Mouse (Mus musculus) midbrain, postnatal 0 days (tissue): ENCODE results near the gene Sf3b1. TPM values are rescaled to one million over a fixed set of nuclear protein-coding genes. Genes with fewer than 3 reads are reported as not detected.
"Not testable (repeated sequence)": the region's sequence is repeated elsewhere in the genome, so short reads cannot be mapped to it uniquely, and the experiment has no call there.

ENCODE experiments used
- ATAC-seq: fragments of 200-750 bp; cut with Nextera tagmentation; 2 replicates; pipeline ENCODE4 v1.8.0; 2017; ENCODE audit warnings: moderate number of reproducible peaks, mild to moderate bottlenecking, moderate TSS enrichment, moderate library complexity; ENCODE audit not compliant: low FRiP score
- DNase-seq: peaks from one replicate; pipeline ENCODE4 v3.0.0-alpha.2; 2015; ENCODE audit warnings: low spot score
- H3K27ac ChIP-seq: fragments of 300-500 bp; sonication (generic); 2 replicates; pipeline ENCODE4 v1.5.1; 2014; ENCODE audit warnings: low read depth, mild to moderate bottlenecking, low read length, mixed read lengths
- H3K27me3 ChIP-seq: fragments of 300-500 bp; sonication (generic); 2 replicates; pipeline ENCODE4 v1.6.1; 2014; ENCODE audit warnings: low read length, control low read depth, mixed read lengths; ENCODE audit not compliant: insufficient read depth
- H3K36me3 ChIP-seq: fragments of 300-500 bp; sonication (generic); 2 replicates; pipeline ENCODE4 v1.6.1; 2014; ENCODE audit warnings: low read length, control low read depth, mixed read lengths; ENCODE audit not compliant: insufficient read depth
- H3K4me1 ChIP-seq: fragments of 300-500 bp; sonication (generic); 2 replicates; pipeline ENCODE4 v1.6.1; 2014; ENCODE audit warnings: mild to moderate bottlenecking, control low read depth, antibody characterized with exemption, low read length, mixed read lengths; ENCODE audit not compliant: insufficient read depth
- H3K4me2 ChIP-seq: fragments of 300-500 bp; sonication (generic); 2 replicates; pipeline ENCODE4 v1.6.1; 2014; ENCODE audit warnings: low read depth, mild to moderate bottlenecking, low read length, mixed read lengths; ENCODE audit not compliant: poor library complexity, severe bottlenecking
- H3K4me3 ChIP-seq: fragments of 300-500 bp; sonication (generic); 2 replicates; pipeline ENCODE4 v1.5.1; 2014; ENCODE audit warnings: low read depth, mild to moderate bottlenecking, low read length, moderate library complexity
- H3K9ac ChIP-seq: fragments of 300-500 bp; sonication (generic); replicated peaks from 2 replicates; pipeline ENCODE4 v1.6.1; 2014; ENCODE audit warnings: mild to moderate bottlenecking, low read length, moderate library complexity, mixed read lengths; ENCODE audit not compliant: poor library complexity, severe bottlenecking
- H3K9me3 ChIP-seq: fragments of 300-500 bp; sonication (generic); 2 replicates; pipeline ENCODE4 v1.6.1; 2016; ENCODE audit warnings: low read length, control low read depth
- CTCF ChIP-seq: IDR thresholded peaks from 2 replicates; pipeline ENCODE4 v1.5.1; 2016; ENCODE audit warnings: antibody characterized with exemption, mild to moderate bottlenecking
- WGBS: fragments of 180-500 bp; shearing (Covaris S2); extraction: QIAGEN DNeasy Blood & Tissue Kit; methylation state at CpG from one replicate; pipeline ENCODE4 v1.1.7; 2014; 5-methylcytosine and 5-hydroxymethylcytosine counted together
- polyA plus RNA-seq: library from polyadenylated mRNA; unstranded; fragments of >200 nt; fragmentation: Nextera tagmentation; extraction: Ambion mirVana; gene quantifications from 2 replicates; pipeline ENCODE4 v1.2.1, GENCODE M21; 2015
- total RNA-seq: library from RNA; depleted of rRNA; stranded (reverse); fragments of >200 nt; gene quantifications from 2 replicates; pipeline ENCODE4 v1.2.3, GENCODE M21; 2014

The Sf3b1 gene
- total and polyA plus RNA-seq, 2 experiments from 2014 or later = 171 to 282 TPM

GRCm38 (mm10) chr1:55025656-55026430, 1.4 kb downstream of the Sf3b1 start:
- no peak for TF ChIP-seq CTCF
- peak overlapping the region; percentile 73 for H3K4me2 ChIP-seq
- H3K9ac ChIP-seq = peak overlapping the region; percentile 94; the same call in 1 of the 2 replicates
- no peaks in the 10 kb centered on the region for H3K27me3 ChIP-seq
- peak overlapping the region; percentile 90 for H3K4me3 ChIP-seq
- ATAC-seq (no peak), DNase-seq (peak; percentile 3)
- H3K27ac ChIP-seq = no peak overlapping the region
- WGBS = 16% methylated on average over 10 of the region's 10 CpGs
- H3K36me3 ChIP-seq = no peaks in the 10 kb centered on the region
- H3K4me1 ChIP-seq = peaks cover 6% of the 10 kb centered on the region; the same call in 1 of the 2 replicates
- H3K9me3 ChIP-seq = no peaks in the 10 kb centered on the region

- peaks cover 6% of the 10 kb centered on the region; the same call in 1 of the 2 replicates for H3K4me1 ChIP-seq
- no peak for DNase-seq
- no peak overlapping the region for H3K9ac ChIP-seq
- no peak for TF ChIP-seq CTCF
- H3K27ac ChIP-seq = no peak overlapping the region
- no peak overlapping the region for H3K4me2 ChIP-seq
- H3K9me3 ChIP-seq = no peaks in the 10 kb centered on the region
- H3K4me3 ChIP-seq = no peak overlapping the region
- ATAC-seq = no peak
- peaks cover 5% of the 10 kb centered on the region; the same call in 1 of the 2 replicates for H3K36me3 ChIP-seq
- no peaks in the 10 kb centered on the region for H3K27me3 ChIP-seq
Measured at GRCm38 (mm10) chr1:55021907-55022306, 5.4 kb downstream of the Sf3b1 start.

- Histone ChIP-seq H3K4me2 (no peak overlapping the region), H3K4me3 (no peak overlapping the region), H3K27ac (no peak overlapping the region), H3K36me3 (peaks cover 33% of the 10 kb centered on the region), H3K9ac (no peak overlapping the region), H3K27me3 (no peaks in the 10 kb centered on the region), H3K4me1 (no peaks in the 10 kb centered on the region), H3K9me3 (no peaks in the 10 kb centered on the region)
- whole genome bisulfite sequencing = 40% methylated on average over 3 of the region's 3 CpGs
- DNase-seq (no peak), ATAC-seq (no peak)
- peak; percentile 52 for TF ChIP-seq CTCF
Measured at GRCm38 (mm10) chr1:55012513-55012912, 14.8 kb downstream of the Sf3b1 start.

GRCm38 (mm10) chr1:55008313-55008712, 19.0 kb downstream of the Sf3b1 start:
- 90% methylated on average over 2 of the region's 2 CpGs for WGBS

DNA sequence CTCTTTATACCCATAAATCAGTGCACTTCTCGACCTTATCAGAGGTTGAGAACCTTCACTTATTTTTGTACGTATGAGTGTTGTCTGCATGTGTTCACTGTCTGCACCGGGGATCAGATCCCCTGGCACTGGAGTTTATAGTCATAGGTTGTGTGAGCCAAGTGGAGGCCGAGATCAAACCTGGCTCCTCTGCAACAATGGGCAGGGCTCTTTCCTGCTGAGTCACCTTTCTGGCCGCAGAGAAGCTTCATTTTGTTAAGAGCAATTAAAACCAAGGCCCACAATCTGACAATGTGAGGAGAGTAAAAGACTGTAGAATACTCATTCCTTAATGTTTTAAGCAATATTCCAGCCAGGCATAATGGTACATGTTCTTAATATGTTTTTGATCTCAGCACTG, 33.7 kb downstream of the Sf3b1 start:
- Histone ChIP-seq H3K4me2 (no peak overlapping the region), H3K9ac (no peak overlapping the region), H3K4me1 (no peaks in the 10 kb centered on the region), H3K27ac (no peak overlapping the region), H3K4me3 (no peak overlapping the region), H3K9me3 (no peaks in the 10 kb centered on the region), H3K36me3 (peaks cover 34% of the 10 kb centered on the region), H3K27me3 (no peaks in the 10 kb centered on the region)
- TF ChIP-seq CTCF = no peak
- ATAC-seq (no peak), DNase-seq (no peak)
- 90% methylated on average over 5 of the region's 5 CpGs for WGBS

More at GRCm38 (mm10) chr1:55008313-55008712, 19.0 kb downstream of the Sf3b1 start:
- H3K4me1 ChIP-seq, H3K27ac ChIP-seq, DNase-seq, H3K4me2 ChIP-seq, H3K9ac ChIP-seq, ATAC-seq, H3K27me3 ChIP-seq, H3K9me3 ChIP-seq, H3K4me3 ChIP-seq: not testable (repeated sequence)
- peak; percentile 26 for TF ChIP-seq CTCF
- peaks cover 46% of the 10 kb centered on the region for H3K36me3 ChIP-seq

DNA sequence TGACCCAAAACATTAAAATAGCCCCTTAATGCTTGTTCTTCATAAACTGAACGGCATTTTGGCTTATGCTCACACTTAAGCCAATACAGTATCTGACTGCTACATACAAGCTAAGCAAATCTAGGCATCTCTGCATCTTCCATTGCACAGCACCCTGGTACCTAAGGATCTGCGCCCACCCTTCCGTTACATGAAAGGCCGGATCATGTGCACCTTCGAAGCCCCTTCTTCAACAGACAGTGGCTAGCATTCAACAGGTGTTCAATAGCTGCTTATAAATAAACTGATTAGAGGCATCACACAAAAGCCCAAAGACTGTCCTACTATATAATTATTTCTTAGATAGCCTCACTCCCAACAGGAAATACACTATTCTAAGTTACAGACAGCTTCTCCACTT, 41.0 kb downstream of the Sf3b1 start:
- Histone ChIP-seq H3K4me3 (no peak overlapping the region), H3K27me3 (no peaks in the 10 kb centered on the region), H3K27ac (no peak overlapping the region), H3K9ac (no peak overlapping the region), H3K36me3 (peaks cover 17% of the 10 kb centered on the region), H3K4me1 (no peaks in the 10 kb centered on the region), H3K4me2 (no peak overlapping the region), H3K9me3 (no peaks in the 10 kb centered on the region)
- 96% methylated on average over 5 of the region's 5 CpGs for WGBS
- DNase-seq = no peak
- no peak for TF ChIP-seq CTCF
- no peak for ATAC-seq
